Mouse (Mus musculus): ENCODE results near the gene Kcnmb3.

GRCm38 (mm10) chr3:32470449-32470848 is 21.6 kb downstream of the Kcnmb3 start:
- TF ChIP-seq CTCF (IDR thresholded peaks at IDR 0.05) (no peak), EP300 (IDR thresholded peaks at IDR 0.05) (no peak)
